Mouse (Mus musculus) CD4-positive naive resting alpha-beta T cell, adult 76 days (primary cell): ENCODE results near the gene Pck1. TPM values are rescaled to one million over a fixed set of nuclear protein-coding genes. Genes with fewer than 3 reads are reported as not detected.

Source experiments
- total RNA-seq: library from RNA; stranded (reverse); gene quantifications from one replicate; pipeline ENCODE4 v1.2.4, GENCODE M21; 2023

The Pck1 gene
- total RNA-seq = not detected

DNA sequence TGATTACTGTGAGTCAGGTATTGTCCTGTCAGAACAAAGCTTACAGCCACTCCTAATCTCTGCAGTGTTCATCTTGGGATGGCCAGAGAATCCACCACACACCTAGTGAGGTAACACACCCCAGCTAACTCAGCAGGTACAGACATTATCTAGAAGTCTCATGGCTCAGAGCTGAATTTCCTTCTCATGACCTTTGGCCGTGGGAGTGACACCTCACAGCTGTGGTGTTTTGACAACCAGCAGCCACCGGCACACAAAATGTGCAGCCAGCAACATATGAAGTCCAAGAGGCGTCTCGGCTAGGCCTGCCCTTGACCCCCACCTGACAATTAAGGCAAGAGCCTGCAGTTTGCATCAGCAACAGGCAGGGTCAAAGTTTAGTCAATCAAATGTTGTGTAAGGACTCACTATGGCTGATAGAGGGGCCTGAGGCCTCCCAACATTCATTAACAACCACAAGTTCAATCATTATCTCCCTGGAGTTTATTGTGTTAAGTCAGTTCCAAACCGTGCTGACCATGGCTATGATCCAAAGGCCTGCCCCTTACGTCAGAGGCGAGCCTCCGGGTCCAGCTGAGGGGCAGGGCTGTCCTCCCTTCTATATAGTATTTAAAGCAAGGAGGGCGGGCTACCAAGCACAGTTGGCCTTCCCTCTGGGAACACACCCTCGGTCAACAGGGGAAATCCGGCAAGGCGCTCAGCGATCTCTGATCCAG is at the start of gene Pck1:
Gene Pck1, plus strand, starts transcription at position 613 of the 716 bp plus-strand sequence.

DNA sequence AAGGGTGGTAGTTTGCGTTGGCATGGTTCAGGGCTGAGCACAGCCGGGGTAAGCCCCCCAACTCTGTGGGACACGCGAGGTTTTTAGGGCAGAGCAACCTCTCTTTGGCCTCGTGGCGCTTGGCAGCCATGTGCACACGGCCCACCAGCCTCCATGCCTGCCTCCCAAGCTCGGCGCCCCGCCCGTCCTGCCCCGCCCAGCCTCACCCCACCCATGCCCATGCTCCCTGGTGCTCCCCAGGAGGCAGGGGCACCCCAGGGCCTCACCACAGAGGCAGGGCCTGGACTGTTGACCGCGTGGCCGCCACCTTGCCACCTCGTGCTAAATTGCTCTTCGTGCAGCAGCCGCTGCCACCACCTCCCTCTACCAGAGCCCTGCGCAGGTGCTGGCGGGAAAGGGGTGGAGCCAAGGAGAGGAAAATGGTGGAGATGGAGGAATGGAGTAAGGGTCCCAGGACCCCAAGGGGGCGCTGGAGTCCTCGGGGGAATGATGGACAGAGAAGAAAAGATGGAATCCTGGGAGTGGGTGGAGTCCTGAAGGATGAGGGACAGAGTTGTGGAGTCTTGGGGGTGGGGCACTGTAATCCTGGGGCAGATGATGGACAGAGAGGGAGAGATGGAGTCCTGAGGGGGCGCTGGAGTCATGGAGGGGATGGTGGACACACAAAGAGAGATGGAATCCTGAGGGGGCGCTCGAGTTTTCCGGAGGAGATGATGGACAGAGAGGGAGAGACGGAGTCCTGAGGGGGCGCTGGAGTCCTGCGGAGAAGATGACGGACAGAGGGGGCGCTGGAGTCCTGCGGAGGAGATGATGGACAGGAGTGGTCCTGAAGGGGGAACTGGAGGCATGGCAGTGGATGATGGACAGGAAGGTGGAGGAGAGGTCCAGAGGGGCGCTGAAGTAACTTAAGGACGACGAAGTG is 33.6 kb upstream of the Pck1 start, which contains the start of gene Ctcfl:
Gene Ctcfl, minus strand, starts transcription at position 503 of the 922 bp plus-strand sequence.

Other genes with a start within 250 kb of the Pck1 start
- 2.1 TPM for gene Bmp7, start 212.7 kb upstream of the Pck1 start, total RNA-seq
- 1.4 TPM for gene Spo11, start 175.3 kb upstream of the Pck1 start, total RNA-seq
- 83.9 TPM for gene Rae1, start 152.9 kb upstream of the Pck1 start, total RNA-seq
- gene Rbm38, start 132.6 kb upstream of the Pck1 start, total RNA-seq = 287 TPM
- gene Ctcfl, start 33.5 kb upstream of the Pck1 start, total RNA-seq = not detected
- gene Zbp1, start 65.9 kb downstream of the Pck1 start, total RNA-seq = 64.5 TPM
- 12.0 TPM for gene Pmepa1, start 123.5 kb downstream of the Pck1 start, total RNA-seq